ENCODE assay signal across 11 mouse cellular contexts in the genomic region with DNA sequence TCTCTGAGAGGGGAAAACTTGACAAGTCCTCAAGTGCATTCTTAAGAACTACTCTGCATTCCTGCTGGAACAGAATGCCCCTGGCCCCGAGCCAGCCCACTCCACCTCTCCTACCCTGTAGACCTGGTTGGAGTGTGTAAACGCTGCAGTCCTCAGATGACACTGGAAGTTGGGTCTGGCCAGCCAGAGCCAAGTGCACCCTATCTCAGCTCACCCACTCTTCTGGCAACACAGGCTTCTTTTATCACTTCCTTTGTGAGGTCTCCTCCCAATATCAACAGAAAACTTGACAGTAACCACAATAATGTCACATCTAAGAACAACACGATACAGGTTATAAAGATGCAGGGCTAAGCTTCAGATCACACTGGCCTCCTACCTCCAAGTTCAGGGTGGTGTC. TPM values are rescaled to one million over a fixed set of nuclear protein-coding genes. Genes with fewer than 3 reads are reported as not detected.
DNase-seq lines count a peak whose midpoint lies in the region; ATAC-seq and TF ChIP-seq lines count a peak whose summit lies in the region.
"Had no signal": no experiment of that assay in that cellular context is flagged by ENCODE, and none has a peak within 500 bp of the region (broad histone marks: within the 10 kb centered on the region; RNA-seq: fewer than 3 reads in every experiment).

No protein-coding gene starts in this region.

- 9% methylated on average over 3 of the region's 3 CpGs for WGBS in heart, postnatal 0 days
- 75% methylated on average over 3 of the region's 3 CpGs for WGBS in hindbrain, embryonic 14.5 days

- ATAC-seq in heart, postnatal 0 days (ENCODE audit: insufficient read depth, low read depth): peak; percentile 80
- no peak for ATAC-seq in hindbrain, embryonic 14.5 days (ENCODE audit: low FRiP score)

- TF ChIP-seq EP300 in heart, postnatal 0 days (IDR thresholded peaks at IDR 0.05; ENCODE audit: low read depth): no peak

- peak overlapping the region; percentile 1; the same call in 1 of the 2 replicates for H3K4me2 ChIP-seq in heart, postnatal 0 days (ENCODE audit: low read depth, low read length)
- H3K4me2 ChIP-seq in hindbrain, embryonic 14.5 days (replicated peaks): no peak overlapping the region
- H3K4me2 ChIP-seq: limb, embryonic 12.5 days; midbrain, embryonic 12.5 days had no signal

- H3K36me3 ChIP-seq in heart, postnatal 0 days (replicated peaks; ENCODE audit: control insufficient read depth, insufficient read depth, low read length): no peaks in the 10 kb centered on the region
- H3K36me3 ChIP-seq in hindbrain, embryonic 14.5 days (replicated peaks; ENCODE audit: control insufficient read depth, insufficient read depth): no peaks in the 10 kb centered on the region
- H3K36me3 ChIP-seq: limb, embryonic 12.5 days; midbrain, embryonic 12.5 days had no signal

- intact Hi-C loops in left cerebral cortex, postnatal 4 days (cut with DNase I): no loop called here
- intact Hi-C loops in left cerebral cortex, postnatal 36 days (cut with DNase I): no loop called here

- peak overlapping the region; percentile 36 for H3K27ac ChIP-seq in heart, postnatal 0 days (ENCODE audit: low read depth)
- no peak overlapping the region for H3K27ac ChIP-seq in hindbrain, embryonic 14.5 days
- H3K27ac ChIP-seq: limb, embryonic 12.5 days; midbrain, embryonic 12.5 days had no signal

- no peak overlapping the region for H3K4me3 ChIP-seq in heart, postnatal 0 days (ENCODE audit: low read depth, low read length)
- no peak overlapping the region for H3K4me3 ChIP-seq in hindbrain, embryonic 14.5 days (replicated peaks; ENCODE audit: low read length)
- H3K4me3 ChIP-seq: limb, embryonic 12.5 days; midbrain, embryonic 12.5 days had no signal

- H3K9me3 ChIP-seq in heart, postnatal 0 days (replicated peaks; ENCODE audit: control insufficient read depth, low read length): no peaks in the 10 kb centered on the region
- no peaks in the 10 kb centered on the region for H3K9me3 ChIP-seq in hindbrain, embryonic 14.5 days (ENCODE audit: control insufficient read depth, low read length)
- H3K9me3 ChIP-seq: limb, embryonic 12.5 days; midbrain, embryonic 12.5 days had no signal

- peaks cover 16% of the 10 kb centered on the region for H3K4me1 ChIP-seq in heart, postnatal 0 days (ENCODE audit: control insufficient read depth, insufficient read depth)
- no peaks in the 10 kb centered on the region for H3K4me1 ChIP-seq in hindbrain, embryonic 14.5 days (replicated peaks; ENCODE audit: control insufficient read depth, insufficient read depth, low read length)
- H3K4me1 ChIP-seq: limb, embryonic 12.5 days; midbrain, embryonic 12.5 days had no signal

- H3K27me3 ChIP-seq in heart, postnatal 0 days (ENCODE audit: control insufficient read depth, insufficient read depth, low read length): no peaks in the 10 kb centered on the region
- no peaks in the 10 kb centered on the region for H3K27me3 ChIP-seq in hindbrain, embryonic 14.5 days (ENCODE audit: control insufficient read depth, insufficient read depth, low read length)
- H3K27me3 ChIP-seq: limb, embryonic 12.5 days; midbrain, embryonic 12.5 days had no signal

- peak; percentile 65 to 73 for DNase-seq in heart, adult 18-20 months
- DNase-seq in heart, adult 8-10 months (ENCODE audit: low spot score): no peak
- DNase-seq in heart, postnatal 0 days (ENCODE audit: low spot score): peak; percentile 34
- DNase-seq in kidney, postnatal 25 days: peak; percentile 92 to 95
- DNase-seq in ovary, postnatal 10 days (ENCODE audit: low spot score): peak; percentile 16
- DNase-seq in left cerebral cortex, postnatal 4 days: no peak
- no peak for DNase-seq in hindbrain, embryonic 14.5 days (ENCODE audit: low spot score)
- DNase-seq in left cerebral cortex, postnatal 36 days (ENCODE audit: low spot score in 2 of 2): no peak
- DNase-seq: cerebellum, postnatal 36 days had no signal

- TF ChIP-seq CTCF in heart, postnatal 0 days (IDR thresholded peaks at IDR 0.05; ENCODE audit: low read depth): no peak

- H3K9ac ChIP-seq in heart, postnatal 0 days (replicated peaks; ENCODE audit: low read depth, low read length): no peak overlapping the region
- H3K9ac ChIP-seq in hindbrain, embryonic 14.5 days: no peak overlapping the region
- H3K9ac ChIP-seq: limb, embryonic 12.5 days; midbrain, embryonic 12.5 days had no signal

RNA-seq across cellular contexts. Expression of gene Col4a4, which starts 8.7 kb away (rescaled TPM):
- 1 to 10 TPM; 4.2 to 4.7 TPM for total RNA-seq in heart, adult 18-20 months (2021)
- total RNA-seq in heart, adult 8-10 months (2022): 1 to 10 TPM; 2.5 to 4.7 (median 4.3) TPM
- 0.53 and 1.9 TPM in 2 replicates for total RNA-seq in heart, postnatal 0 days (2014; rRNA removed; ENCODE audit: low replicate concordance)
- 0.89 and 1.3 TPM in 2 replicates for polyA plus RNA-seq in heart, postnatal 0 days (2015; fragmentation: Nextera tagmentation; extraction: Ambion mirVana)
- 1 to 10 TPM; 1.7 TPM for total RNA-seq in left cerebral cortex, postnatal 4 days (2021)
- 0.25 TPM in 2 replicates for polyA plus RNA-seq in hindbrain, embryonic 14.5 days (2014; fragmentation: Nextera tagmentation; extraction: Ambion mirVana)
- 1 to 10 TPM; 1.2 to 2.4 TPM for total RNA-seq in left cerebral cortex, postnatal 36 days (2021)

RNA-seq across cellular contexts. Expression of gene Col4a3, which starts 8.8 kb away (rescaled TPM):
- 1 to 10 TPM; 1.1 to 1.5 TPM for total RNA-seq in heart, adult 18-20 months (2021)
- 1 to 10 TPM in 2 of 4 experiments, under 1 TPM in 2; 0.73 to 1.5 (median 1.00) TPM for total RNA-seq in heart, adult 8-10 months (2022)
- total RNA-seq in heart, postnatal 0 days (2014; rRNA removed; ENCODE audit: low replicate concordance): 0.08 and 9.9 TPM in 2 replicates
- 0.58 and 0.63 TPM in 2 replicates for polyA plus RNA-seq in heart, postnatal 0 days (2015; fragmentation: Nextera tagmentation; extraction: Ambion mirVana)
- total RNA-seq in left cerebral cortex, postnatal 4 days (2021): 1 to 10 TPM in 1 of 2 experiments, under 1 TPM in 1; 0.32 to 1.1 TPM
- polyA plus RNA-seq in hindbrain, embryonic 14.5 days (2014; fragmentation: Nextera tagmentation; extraction: Ambion mirVana): 0.33 and 0.48 TPM in 2 replicates
- 1 to 10 TPM in 1 of 2 experiments, under 1 TPM in 1; 0.69 to 1.1 TPM for total RNA-seq in left cerebral cortex, postnatal 36 days (2021)

Comparison
In these comparisons a context has a peak if more than half of its experiments do, and no peak if none do; other contexts are left out.
1. DNase-seq: peak in heart, adult 18-20 months (2 of 2), heart, postnatal 0 days (single experiment), kidney, postnatal 25 days (2 of 2) and ovary, postnatal 10 days (single experiment); none in heart, adult 8-10 months (single experiment), left cerebral cortex, postnatal 4 days (single experiment), hindbrain, embryonic 14.5 days (single experiment) and left cerebral cortex, postnatal 36 days (0 of 2).